Mouse (Mus musculus): ENCODE results near the gene Gm3336. TPM values are rescaled to one million over a fixed set of nuclear protein-coding genes. Genes with fewer than 3 reads are reported as not detected.

The Gm3336 gene
- total RNA-seq, 2 experiments from 2014 or later: not detected

- no peak for DNase-seq (ENCODE audit: low spot score)
- intact Hi-C loops (cut with DNase I): no loop called here
These were observed 24.7 kb upstream of the Gm3336 start for GRCm38 (mm10) chr8:70693636-70694035.

DNA sequence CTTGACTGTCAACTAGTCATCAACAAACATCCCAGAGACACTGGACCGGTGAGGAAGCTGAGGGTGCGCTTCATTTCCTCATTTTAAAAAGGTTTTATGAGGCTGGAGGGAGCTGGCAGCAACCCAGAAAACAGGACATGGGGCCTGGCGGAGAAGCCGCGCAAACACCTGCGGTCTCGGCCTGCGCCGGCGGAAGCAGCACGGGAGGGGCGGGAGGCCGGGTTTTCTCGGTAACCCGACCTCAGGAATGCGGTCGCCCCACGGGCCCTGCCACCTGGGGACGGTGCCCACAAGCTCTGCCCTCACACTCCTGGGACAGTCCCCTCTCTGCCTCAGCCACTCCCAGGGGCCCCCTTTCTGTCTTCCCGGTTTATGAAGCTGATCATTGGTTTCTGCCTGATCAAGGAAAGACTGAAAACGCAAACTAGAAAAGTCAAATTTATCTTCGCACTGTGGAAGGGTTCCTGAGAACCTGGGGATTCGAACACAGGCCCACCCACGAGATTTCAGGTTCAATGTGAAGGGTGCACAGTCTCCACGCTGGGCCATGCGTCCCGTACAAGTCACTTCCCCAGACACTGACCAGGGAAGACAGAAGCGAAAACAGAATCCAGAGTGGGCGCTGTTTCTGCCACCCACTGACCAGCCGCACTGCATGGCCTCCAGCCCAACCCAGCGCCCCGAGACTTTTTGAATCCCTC, 22.9 kb upstream of the Gm3336 start:
- intact Hi-C loops (cut with DNase I): no loop called here
- DNase-seq (ENCODE audit: low spot score): no peak

GRCm38 (mm10) chr8:70696019-70696885, 22.1 kb upstream of the Gm3336 start:
- intact Hi-C loops (cut with DNase I): no loop called here
- DNase-seq (ENCODE audit: low spot score): peak; percentile 45

DNA sequence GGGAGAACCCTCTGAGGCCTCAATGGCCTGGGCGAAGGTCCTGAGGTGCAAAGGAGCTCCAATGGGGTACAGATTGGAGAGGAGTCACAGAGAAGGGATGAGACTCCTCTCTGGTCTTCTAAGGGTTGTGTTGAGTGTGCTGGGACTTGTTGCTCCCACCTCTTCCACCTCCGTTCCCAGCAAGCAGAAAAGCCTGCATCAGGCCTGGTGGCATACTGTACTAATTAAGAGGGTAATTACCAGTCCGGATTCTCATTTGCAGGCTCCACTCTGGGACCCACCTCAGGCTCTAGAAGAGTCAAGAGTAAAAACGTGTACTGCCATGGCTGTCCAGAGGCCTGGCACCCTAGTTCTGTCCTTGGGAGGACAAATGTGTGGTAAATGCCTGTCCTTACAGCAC, 21.4 kb upstream of the Gm3336 start:
- no peak for DNase-seq (ENCODE audit: low spot score)

DNA sequence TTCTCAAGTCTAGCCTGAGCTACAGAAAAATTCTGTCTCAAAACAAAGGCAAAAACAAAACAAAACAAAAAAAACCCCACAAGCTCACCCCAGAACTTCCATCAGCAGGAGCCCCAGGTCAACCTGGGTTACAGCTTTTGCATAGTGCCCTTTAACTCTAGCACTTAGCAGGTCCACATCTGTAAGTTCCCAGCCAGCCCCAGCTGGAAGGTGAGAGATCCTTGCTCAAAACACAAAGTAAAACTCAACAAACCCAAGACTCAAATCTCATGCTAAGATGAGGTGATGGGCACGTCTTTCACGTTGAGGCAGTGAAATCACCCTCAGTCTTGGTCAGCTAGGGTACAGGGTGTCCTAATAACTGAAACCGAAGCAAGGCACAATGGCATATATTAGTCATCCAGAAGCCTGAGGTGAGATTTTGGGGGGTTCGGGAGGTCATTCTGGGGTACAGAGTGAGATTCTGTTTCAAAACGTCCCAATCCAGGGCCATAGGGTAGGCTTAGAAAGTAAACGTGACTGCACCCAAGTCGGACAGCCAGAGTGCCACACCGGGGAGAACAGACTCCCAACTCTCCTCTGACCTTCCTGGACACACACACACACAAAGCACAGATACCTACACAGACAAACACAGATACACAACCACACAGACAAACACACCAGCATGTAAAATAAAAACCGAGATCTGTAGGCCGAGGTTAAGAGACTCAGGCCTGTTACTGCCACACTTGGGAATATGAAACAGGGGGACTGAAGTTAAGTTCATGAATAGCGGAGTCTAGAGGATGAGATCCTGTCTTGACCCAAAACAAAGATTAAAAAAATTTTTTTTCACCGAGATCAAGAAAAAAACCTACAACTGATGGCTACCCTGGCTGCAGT, 20.7 kb upstream of the Gm3336 start:
- intact Hi-C loops (cut with DNase I): no loop called here
- DNase-seq (ENCODE audit: low spot score): no peak

More for the DNA sequence above, 21.4 kb upstream of the Gm3336 start:
- intact Hi-C loops (cut with DNase I): no loop called here

GRCm38 (mm10) chr8:70698310-70699109, 19.8 kb upstream of the Gm3336 start, which contains the start of gene Jund:
Gene Jund, plus strand, starts transcription at chr8:70698949.
- DNase-seq (ENCODE audit: low spot score): peak; percentile 99
- intact Hi-C loops (cut with DNase I): no loop called here

DNA sequence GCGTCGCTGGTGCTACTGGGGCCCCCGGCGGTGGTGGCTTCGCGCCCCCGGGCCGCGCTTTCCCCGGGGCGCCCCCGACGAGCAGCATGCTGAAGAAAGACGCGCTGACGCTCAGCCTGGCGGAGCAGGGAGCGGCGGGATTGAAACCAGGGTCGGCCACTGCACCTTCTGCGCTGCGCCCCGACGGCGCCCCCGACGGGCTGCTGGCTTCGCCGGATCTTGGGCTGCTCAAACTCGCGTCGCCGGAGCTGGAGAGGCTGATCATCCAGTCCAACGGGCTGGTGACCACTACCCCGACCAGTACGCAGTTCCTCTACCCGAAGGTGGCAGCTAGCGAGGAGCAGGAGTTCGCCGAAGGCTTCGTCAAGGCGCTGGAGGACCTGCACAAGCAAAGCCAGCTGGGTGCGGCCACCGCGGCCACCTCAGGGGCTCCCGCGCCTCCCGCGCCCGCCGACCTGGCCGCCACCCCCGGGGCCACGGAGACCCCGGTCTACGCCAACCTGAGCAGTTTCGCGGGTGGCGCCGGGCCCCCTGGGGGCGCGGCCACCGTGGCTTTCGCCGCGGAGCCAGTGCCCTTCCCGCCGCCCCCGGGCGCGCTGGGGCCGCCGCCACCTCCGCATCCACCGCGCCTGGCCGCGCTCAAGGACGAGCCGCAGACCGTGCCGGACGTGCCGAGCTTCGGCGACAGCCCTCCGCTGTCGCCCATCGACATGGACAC, 19.1 kb upstream of the Gm3336 start:
- DNase-seq (ENCODE audit: low spot score): no peak
- intact Hi-C loops (cut with DNase I): no loop called here

- peak; percentile 72 for DNase-seq (ENCODE audit: low spot score)
These were observed 18.3 kb upstream of the Gm3336 start for GRCm38 (mm10) chr8:70699834-70700554.

GRCm38 (mm10) chr8:70700555-70700922, 17.8 kb upstream of the Gm3336 start:
- peak; percentile 83 for DNase-seq (ENCODE audit: low spot score)
- intact Hi-C loops (cut with DNase I): loop anchor here (1.0 to 2.0 kb wide), 2 partner anchors 27 to 70 kb away; partner anchors contain the start of gene Lsm4

More at GRCm38 (mm10) chr8:70699834-70700554, 18.3 kb upstream of the Gm3336 start:
- intact Hi-C loops (cut with DNase I): loop anchor here (1.0 to 2.0 kb wide), 2 partner anchors 27 to 69 kb away; partner anchors contain the start of gene Lsm4

GRCm38 (mm10) chr8:70701048-70701981, 17.0 kb upstream of the Gm3336 start:
- DNase-seq (ENCODE audit: low spot score): no peak
- intact Hi-C loops (cut with DNase I): loop anchor here (2.0 kb wide), 1 partner anchor 71 kb away; no protein-coding TSS in a partner anchor

GRCm38 (mm10) chr8:70701982-70702841, 16.1 kb upstream of the Gm3336 start:
- intact Hi-C loops (cut with DNase I): loop anchor here (2.0 kb wide), 1 partner anchor 71 kb away; no protein-coding TSS in a partner anchor
- DNase-seq (ENCODE audit: low spot score): no peak

DNA sequence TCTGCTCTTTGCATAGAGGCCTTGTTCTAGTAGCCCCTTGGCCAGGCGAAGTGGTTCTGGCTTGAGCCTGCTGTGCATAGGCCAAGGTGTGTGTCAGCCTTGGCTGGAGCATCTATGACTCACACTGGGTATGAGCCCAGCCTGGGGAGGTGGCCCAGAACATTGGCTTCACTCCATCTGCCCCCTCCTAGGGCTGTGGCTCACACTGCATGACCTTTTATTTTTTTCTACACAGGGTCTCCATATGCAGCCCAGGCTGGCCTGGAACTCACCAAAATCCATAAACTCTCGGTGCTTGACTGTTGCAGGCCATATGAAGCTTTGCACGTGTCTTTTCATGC, 15.5 kb upstream of the Gm3336 start:
- intact Hi-C loops (cut with DNase I): no loop called here
- DNase-seq (ENCODE audit: low spot score): peak; percentile 83

GRCm38 (mm10) chr8:70703287-70703686, 15.1 kb upstream of the Gm3336 start, which contains the start of gene Iqcn:
Gene Iqcn, plus strand, starts transcription at chr8:70703457.
- intact Hi-C loops (cut with DNase I): no loop called here
- DNase-seq (ENCODE audit: low spot score): no peak

- intact Hi-C loops (cut with DNase I): no loop called here
- DNase-seq (ENCODE audit: low spot score): no peak
These were observed 10.1 kb upstream of the Gm3336 start for GRCm38 (mm10) chr8:70708281-70708680.

GRCm38 (mm10) chr8:70709794-70710193, 8.5 kb upstream of the Gm3336 start:
- no peak for DNase-seq (ENCODE audit: low spot score)
- intact Hi-C loops (cut with DNase I): no loop called here

GRCm38 (mm10) chr8:70710296-70710695, 8.0 kb upstream of the Gm3336 start:
- no peak for DNase-seq (ENCODE audit: low spot score)
- intact Hi-C loops (cut with DNase I): no loop called here
